Mouse (Mus musculus) heart, postnatal 36 days (tissue): ENCODE results near the gene Hprt. TPM values are rescaled to one million over a fixed set of nuclear protein-coding genes. Genes with fewer than 3 reads are reported as not detected.
A peak's percentile ranks its signal among the peaks of the same experiment; 100 is the strongest.

Experiments
- DNase-seq, 2 experiments: peaks; one replicate each; pipeline ENCODE4 v3.0.0; 2021 to 2022
- intact Hi-C: fragments of 180-260 bp; cut with DNase I; formaldehyde crosslinking; loops from one replicate; pipeline ENCODE4 v1.15.1; 2025
- total RNA-seq, 2 experiments: library from RNA; stranded (reverse); gene quantifications; 2 replicates each; pipeline ENCODE4 v1.2.3; 2021

Gene Hprt
- total RNA-seq, 2 experiments from 2014 or later = 54.5 to 68.1 TPM

DNA sequence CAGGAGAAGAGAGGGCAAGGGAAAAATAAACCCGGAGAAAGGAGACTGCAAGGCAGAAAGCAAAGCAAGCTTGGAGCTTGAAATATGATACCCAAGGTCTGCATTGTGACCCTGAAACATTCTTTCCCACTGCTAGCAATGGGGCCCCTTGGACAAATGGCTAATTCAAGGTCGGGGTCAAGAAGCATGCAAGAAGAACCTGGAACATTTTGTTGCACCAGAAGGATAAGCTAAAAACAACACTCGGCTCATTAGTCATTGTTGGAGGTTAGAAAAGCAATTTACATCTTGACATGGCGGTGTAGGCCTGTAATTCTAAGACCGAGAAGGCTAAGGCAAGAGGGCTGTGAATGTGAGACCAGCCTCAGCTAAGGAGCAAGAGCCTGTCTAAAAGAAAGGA, 51.7 kb downstream of the Hprt start:
- intact Hi-C loops = no loop called here

DNA sequence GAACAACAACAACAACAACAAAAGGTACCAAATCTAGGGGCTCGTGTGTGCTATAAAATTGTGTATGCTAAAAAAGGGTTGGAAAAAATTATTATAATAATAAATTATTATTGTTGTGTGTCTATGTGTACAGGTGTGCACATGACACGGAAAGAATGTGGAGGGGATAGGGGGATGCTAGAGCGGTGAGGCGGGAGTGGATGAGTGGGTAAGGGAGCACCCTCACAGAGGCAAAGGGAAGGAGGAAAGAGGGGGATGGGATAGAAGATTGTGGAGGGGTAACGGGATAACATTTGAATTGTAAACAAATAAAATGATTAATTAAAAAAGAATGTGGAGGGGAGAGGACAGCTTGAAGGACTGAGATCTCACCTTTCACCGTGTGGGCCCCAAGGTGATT, 52.2 kb downstream of the Hprt start:
- intact Hi-C loops = no loop called here
- DNase-seq = no peak

More for the DNA sequence above, 51.7 kb downstream of the Hprt start:
- DNase-seq = no peak

DNA sequence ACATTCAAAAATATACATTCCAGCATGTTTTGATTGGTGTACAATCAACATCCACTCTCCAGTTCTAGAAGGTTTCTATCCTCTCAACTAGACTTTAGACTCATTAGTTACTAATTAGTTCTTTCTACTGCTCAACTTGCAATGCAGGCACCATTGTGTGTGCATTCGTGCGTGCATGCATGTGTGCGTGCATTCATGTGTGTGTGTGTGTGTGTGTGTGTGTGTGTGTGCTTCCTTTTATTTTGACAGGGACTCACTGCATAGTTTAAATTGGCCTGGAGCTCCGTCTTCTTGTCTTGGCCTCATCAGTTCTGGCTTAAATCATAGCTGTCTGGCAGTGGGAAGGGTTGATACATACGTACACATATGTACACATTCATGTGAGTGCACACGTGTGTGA, 53.1 kb downstream of the Hprt start:
- no peak for DNase-seq
- intact Hi-C loops = no loop called here

DNA sequence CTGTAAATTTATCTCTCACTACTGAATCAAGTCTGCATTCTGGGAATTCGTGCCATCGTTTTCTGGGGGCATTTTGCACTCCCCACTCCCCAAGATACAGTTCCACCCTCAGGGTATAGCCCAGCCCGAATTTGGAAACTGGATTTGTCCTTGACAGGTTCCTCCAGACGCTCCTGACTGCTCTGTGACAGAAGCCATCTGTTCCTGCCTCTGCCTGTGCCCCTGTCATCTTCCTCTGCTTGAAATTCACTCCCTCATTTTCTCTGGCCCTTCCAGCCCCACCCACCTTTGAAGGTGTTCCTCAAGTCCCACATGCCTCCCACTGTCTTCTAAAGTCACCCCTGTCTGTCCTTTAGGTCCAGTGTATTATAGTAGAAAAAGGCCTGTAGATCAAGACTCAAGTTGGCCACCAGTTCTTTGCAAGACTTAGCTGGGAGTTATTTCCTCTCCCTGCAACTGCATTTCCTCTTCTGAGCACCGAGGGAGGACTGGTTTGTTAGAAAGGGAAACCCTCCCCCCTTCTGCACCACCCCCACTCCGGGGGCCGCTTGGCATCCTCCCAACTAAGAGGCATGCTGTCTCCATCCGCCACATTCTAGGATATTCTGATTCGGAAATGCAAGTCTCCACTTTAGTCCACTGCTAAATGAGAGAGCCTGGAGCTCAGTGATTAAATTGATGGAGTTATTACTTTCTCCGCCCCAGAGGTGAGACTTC, 57.4 kb downstream of the Hprt start:
- DNase-seq = peak; percentile 22 to 33
- intact Hi-C loops = no loop called here

DNA sequence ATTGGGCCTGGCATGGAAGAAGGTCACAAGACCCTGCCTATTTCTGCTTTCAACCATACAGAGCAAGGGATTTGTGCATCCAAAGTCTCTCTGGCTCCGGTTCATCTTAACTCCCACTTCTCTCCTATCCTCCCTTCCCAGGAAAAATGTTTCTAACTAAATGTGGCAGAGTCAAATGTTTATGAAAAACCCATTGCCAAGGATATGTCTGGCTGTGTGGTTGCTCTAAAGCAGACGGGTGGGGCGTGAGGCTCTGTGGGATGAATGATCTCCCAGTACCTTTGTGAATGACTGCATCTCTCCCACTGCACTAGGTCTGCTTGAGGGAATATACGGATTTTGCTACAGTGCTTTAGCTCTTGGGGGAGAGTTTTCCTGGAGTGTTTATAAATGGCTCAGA, 58.1 kb downstream of the Hprt start:
- DNase-seq = no peak
- intact Hi-C loops = no loop called here

DNA sequence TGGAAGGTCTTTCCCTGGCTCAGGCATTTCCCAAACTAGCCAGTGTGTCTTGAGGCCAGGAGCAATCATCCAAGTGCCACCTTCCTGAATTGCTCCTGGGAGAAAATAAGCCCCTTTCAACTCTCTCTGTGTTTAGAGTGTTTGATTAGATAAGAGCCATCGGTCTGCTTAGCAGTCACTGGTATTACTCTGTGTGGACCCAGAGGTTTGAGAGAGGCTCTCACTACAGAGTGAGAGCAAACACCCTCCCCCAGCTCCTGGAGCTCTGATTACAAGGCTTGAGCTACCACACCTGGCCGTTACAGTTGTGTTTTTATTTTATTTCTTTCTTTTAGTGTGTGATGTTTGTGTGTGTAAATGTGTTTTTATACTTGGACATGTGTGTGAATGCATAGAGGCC, 59.0 kb downstream of the Hprt start:
- intact Hi-C loops = no loop called here
- no peak for DNase-seq

DNA sequence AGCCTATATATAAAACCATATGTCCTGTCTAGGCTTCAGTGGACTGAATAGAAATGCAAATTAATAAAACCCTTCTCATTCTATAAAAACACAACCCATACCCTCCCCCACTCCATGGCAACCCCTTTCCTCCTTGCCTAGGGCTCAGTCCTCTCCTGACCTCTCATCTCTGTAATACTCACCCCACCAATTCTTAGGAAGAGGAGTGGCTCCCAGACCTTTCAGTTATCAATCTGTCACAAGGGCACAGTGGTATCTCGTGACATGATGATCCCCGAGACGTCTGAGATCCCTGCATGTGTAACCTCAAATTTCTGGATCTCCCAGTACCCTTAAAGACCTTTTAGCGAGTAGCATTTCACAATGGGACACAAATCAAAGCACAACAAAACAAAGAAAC, 61.3 kb downstream of the Hprt start:
- intact Hi-C loops = no loop called here
- DNase-seq = no peak

DNA sequence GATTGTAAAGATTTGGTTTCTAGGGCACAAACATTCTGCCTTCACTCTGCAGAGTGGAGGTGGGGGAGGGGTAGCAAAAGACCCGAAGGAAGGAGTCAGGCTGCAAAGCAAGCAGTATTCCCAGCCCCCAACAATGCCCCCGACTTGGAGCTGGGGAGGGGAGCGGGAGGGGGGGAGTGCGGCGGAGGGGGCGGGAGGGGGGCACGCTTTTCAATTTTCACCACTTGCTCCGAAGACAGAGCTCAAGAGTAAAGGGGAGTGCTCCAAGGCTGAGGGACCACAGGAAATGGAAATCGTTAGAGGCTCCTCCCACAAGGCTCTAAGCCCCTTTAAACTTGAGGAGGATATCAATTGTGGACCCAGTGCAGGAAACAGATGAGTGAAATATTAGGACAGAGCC, 62.4 kb downstream of the Hprt start:
- intact Hi-C loops = no loop called here
- DNase-seq = no peak

DNA sequence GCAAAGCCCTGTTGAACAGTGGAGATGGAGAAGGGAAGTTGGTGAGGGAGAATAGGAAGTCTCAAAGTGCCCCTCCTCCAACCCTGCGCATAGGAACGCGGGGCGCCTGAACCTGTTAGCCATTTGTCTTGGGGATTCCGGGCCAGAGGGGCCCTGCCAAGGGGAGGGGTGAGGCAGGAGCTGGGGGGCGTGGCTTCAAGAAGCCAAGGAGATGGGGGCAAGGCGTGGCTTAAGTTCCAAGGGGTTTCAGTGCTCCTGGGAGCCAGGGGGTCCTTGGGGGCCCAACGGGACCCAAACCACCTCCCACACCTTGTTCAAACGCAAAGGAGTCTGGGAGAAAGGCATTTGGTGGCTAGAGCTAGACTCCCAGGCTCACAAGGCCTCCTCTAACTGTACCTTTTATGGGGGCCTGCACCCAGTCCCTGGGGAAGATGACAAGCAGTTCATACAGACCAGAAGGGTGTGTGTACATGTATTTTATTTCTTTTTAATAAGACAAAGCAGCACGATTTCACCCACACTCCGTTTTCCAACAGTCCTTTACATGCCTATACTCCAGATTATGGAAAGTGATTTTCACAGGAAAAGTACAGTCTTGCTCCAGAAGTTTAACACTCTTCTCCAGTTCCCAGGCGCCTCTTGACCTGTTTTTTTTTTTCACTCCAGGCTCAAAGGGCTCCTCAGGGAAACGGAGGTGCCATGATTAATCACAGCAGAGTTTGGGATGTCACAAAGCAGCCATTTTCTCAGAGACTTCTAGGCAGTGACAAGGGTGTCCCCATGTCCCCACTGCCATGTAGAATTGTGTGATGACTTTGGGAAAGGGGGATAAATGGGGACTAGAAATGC, 64.9 kb downstream of the Hprt start:
- intact Hi-C loops = no loop called here
- no peak for DNase-seq

DNA sequence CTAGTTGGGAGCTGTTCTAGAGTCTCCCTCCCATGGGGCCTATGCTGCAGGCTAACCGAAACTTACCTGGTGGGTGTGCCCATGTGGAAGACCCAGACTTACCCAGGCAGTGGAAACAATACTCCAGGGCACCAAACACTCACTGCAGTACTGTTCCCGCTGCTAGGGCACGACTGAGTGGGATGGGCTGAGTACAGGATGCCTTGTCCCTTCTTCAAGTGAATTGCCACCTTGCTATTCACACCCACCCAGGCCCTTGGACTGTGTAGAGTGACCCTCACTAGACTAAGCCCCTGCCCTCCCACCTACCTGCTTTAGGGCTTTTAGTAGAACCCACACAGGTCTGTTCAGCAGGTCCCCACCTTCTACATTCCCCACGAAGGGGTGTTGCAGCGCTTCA, 65.9 kb downstream of the Hprt start:
- intact Hi-C loops = no loop called here
- DNase-seq = no peak

DNA sequence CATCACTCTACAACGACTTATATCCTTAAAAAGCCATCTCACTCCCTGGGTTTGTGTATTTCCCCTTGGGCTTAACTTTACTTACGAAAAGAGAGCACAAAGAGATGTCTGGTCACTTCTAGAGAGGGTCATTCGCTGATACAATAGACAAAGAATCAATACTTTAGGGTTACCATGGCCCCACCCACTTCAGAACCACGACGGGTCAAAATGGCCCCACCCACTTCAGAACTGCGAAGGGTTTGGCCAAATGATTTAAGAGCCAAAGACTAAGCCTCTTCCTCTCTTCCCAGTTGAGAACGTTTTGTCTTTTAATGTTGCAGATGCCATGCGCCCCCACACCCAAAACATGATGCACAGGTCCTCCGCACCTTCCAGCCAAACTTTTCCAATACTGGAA, 67.8 kb downstream of the Hprt start:
- intact Hi-C loops = loop anchor here (2.0 to 5.0 kb wide), 2 partner anchors 62 to 111 kb away; no protein-coding TSS in a partner anchor
- peak in 1 of 2 experiments; percentile 18 for DNase-seq

DNA sequence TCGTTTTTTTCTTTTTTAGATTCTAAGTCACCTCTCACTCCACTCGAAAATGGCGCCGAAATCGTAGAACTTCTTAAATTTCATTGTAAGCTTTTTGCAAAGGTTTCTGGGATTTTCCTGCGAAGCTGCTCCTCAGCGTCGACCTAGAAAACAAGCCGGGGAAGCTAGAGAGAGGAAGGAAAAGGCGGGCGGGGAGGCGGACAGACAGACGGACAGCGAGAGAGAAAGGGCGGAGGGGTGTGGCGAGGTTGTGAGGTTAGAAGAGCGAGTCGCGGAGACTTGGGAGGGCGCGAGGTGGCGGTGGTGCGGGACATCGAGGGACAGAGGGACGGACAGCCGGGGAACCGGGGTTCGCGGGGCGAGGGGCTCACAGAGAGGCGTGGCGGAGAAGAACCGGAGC, 68.7 kb downstream of the Hprt start:
- DNase-seq = peak; percentile 54 to 55

DNA sequence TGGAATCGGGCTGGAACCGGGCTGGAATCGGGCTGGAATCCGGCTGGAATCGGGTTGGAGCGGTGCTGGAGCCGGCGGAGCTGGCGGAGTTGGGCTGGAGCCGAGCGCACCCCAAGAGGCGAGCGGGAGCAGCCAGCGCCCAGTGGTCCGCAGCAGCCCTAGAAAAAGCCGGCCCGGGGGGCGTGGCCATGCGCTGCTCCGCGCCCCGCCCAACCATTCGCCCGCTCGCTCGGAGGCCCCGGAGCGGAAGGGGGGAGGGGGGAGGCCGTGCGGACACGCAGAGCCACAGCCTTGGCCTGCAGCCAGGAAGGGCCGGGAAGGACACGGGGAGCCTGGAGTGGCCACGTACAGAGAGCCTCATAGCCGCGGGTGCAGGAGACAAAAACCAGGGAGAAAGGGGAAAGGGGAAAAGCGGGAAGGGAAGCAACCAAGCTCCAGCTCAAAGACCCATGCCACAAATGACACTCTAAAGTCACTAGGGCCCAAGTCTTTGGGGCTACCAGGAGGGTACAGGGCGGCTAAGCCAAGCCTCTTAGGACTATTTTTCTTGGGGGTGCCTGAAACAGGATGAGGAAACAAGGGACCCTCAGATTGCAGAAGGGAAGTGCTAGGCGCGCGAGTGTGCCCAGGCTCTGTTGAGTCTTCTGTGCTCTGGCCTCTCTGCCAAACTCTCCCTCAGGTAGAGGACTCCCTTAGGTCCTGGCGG, 69.3 kb downstream of the Hprt start:
- intact Hi-C loops = loop anchor here (2.0 to 5.0 kb wide), 2 partner anchors 60 to 110 kb away; no protein-coding TSS in a partner anchor
- DNase-seq = peak; percentile 87 to 88

More for the DNA sequence above, 68.7 kb downstream of the Hprt start:
- intact Hi-C loops = loop anchor here (2.0 to 5.0 kb wide), 2 partner anchors 61 to 110 kb away; no protein-coding TSS in a partner anchor

DNA sequence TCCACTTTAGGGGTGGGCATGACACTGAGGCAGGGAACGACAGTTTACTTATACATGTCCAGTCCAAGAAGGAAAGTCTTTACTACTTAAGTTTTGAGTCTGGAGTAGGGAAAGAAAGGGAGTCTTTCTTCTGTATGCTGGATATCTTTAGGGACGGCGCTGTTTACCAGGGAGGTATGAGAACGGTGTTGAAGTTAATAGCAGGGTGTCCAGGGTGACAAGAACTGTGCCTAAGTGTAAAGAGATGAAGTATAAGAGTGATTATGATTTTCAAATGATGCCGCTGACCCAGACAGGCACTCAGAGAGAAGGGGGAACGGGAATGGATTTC, 69.8 kb downstream of the Hprt start:
- intact Hi-C loops = loop anchor here (2.0 to 5.0 kb wide), 2 partner anchors 60 to 109 kb away; no protein-coding TSS in a partner anchor
- no peak for DNase-seq

DNA sequence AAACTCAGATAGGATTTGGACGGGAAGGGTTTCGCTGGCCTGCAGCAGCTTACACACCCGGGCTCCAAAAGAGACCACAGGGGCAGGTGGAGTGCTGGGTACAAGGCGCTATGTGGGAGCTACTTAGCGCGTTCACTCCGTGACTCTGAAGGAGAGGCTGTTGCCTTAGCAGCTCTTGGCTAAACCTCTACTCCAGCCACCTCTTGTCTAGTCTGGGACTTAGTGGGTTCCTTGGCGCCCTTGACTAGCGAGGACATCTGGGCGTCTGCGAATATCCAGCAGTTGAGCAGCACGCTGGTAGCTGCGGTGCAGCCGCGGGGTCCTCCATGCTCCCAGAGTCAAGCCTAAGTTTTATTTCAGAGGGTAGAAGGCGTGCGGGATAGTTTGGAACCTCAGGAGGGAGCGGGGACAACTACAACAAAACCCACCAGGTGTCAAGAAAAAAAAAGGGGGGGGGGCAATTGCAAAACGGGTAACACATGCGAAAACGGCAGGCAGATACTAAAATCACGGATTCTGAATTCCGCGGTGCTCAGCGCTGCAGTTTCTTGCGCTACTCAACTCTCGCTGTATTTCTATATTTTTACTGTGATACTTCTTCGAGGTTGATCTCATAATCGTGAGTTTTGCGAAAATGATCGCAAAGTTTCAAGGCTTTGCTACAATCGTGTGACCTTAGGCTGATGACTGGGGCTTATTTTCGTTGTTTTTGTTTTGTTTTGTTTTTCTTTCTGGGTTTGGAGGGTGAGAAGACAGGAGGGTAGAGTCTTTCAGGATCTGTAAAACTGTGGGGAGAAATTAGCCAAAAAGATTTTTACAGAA, 70.7 kb downstream of the Hprt start:
- intact Hi-C loops = loop anchor here (5.0 kb wide), 1 partner anchor 59 kb away; no protein-coding TSS in a partner anchor
- peak; percentile 21 to 39 for DNase-seq

DNA sequence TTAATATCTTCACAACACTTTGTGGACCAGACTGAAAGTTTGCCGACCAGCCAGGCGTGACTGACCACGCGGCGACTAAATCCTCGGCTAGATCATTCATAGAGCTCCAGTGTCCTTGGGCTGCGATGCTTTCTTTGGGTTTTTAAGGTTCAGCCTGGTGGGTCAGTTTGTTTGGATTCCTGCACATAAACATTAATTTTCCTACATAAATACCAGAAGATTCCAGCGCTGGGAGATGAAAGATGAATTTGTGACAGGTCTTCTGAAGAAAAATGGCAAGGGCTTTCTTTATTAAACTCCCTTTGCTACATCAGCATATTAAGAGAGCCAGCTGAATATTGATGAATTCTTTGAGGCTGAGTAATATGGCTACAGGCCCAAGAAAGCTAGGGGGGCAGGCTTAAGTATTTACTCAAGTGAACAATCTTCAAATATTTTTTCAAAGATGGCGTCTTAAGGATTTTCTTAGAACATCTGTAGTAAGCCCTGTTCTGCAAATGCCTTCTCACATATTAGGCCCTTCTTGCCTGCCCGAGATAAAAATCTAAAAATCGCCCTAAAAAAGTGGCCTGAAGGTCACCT, 71.6 kb downstream of the Hprt start:
- no peak for DNase-seq

DNA sequence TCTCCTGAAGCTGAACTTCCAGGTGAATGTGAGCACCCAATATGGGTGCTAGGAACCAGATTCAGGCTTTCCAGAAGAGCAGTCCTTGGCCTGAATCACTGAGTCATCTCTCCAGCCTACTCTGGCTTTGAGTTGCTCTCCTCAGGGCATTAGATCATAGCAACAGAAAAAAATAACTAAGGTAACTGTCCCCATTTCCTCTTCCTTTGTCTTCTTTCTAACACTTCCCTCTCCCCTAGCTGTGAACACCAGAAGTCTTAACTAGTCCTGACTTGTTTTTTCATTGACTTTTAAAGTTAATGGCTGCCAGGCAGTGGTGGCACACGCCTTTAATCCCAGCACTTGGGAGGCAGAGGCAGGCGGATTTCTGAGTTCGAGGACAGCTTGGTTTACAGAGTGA, 76.5 kb downstream of the Hprt start:
- intact Hi-C loops = no loop called here

More for the DNA sequence above, 71.6 kb downstream of the Hprt start:
- intact Hi-C loops = loop anchor here (5.0 kb wide), 1 partner anchor 58 kb away; no protein-coding TSS in a partner anchor

More for the DNA sequence above, 76.5 kb downstream of the Hprt start:
- no peak for DNase-seq
